In genomic region chr11:103665695-103666094, GRCm38 (mm10) we compare ENCODE assay signal across 23 mouse cellular contexts. TPM values are rescaled to one million over a fixed set of nuclear protein-coding genes. Genes with fewer than 3 reads are reported as not detected.
A peak's percentile ranks its signal among the peaks of the same experiment; 100 is the strongest.
DNase-seq lines count a peak whose midpoint lies in the region; ATAC-seq and TF ChIP-seq lines count a peak whose summit lies in the region.
"Had no signal": no experiment of that assay in that cellular context is flagged by ENCODE, and none has a peak within 500 bp of the region (broad histone marks: within the 10 kb centered on the region; RNA-seq: fewer than 3 reads in every experiment).

No protein-coding gene starts in this region.

- peaks cover 11% of the 10 kb centered on the region; the same call in 1 of the 2 replicates for H3K4me1 ChIP-seq in limb, embryonic 14.5 days (ENCODE audit: control insufficient read depth, insufficient read depth, low read length)
- peaks cover 25% of the 10 kb centered on the region for H3K4me1 ChIP-seq in limb, embryonic 10.5 days
- peaks cover 39% of the 10 kb centered on the region for H3K4me1 ChIP-seq in forebrain, embryonic 16.5 days (replicated peaks; ENCODE audit: control insufficient read depth, insufficient read depth, low read length)
- peaks cover 50% of the 10 kb centered on the region for H3K4me1 ChIP-seq in olfactory bulb, adult 2 months (ENCODE audit: control insufficient read depth, insufficient read depth, low read length)

- no peak overlapping the region for H3K4me3 ChIP-seq in limb, embryonic 14.5 days (replicated peaks; ENCODE audit: low read length)
- no peak overlapping the region for H3K4me3 ChIP-seq in limb, embryonic 10.5 days
- H3K4me3 ChIP-seq in forebrain, embryonic 16.5 days (replicated peaks; ENCODE audit: low read length): no peak overlapping the region
- peak overlapping the region; percentile 30 for H3K4me3 ChIP-seq in olfactory bulb, adult 2 months (ENCODE audit: insufficient read depth, low read depth, low read length)

- peak; percentile 32; the same call in 1 of the 2 replicates for ATAC-seq in frontal cortex, adult (ENCODE audit: low TSS enrichment)
- ATAC-seq in limb, embryonic 14.5 days (ENCODE audit: low FRiP score, low read depth): no peak
- peak; percentile 54 for ATAC-seq in forebrain, embryonic 16.5 days
- ATAC-seq: inflammation-experienced regulatory T-cells, adult 6 months had no signal

- no peak for DNase-seq in frontal cortex, postnatal 25 days (ENCODE audit: low spot score in 2 of 2)
- DNase-seq in limb, embryonic 14.5 days (ENCODE audit: low spot score): no peak
- DNase-seq in limb, embryonic 10.5 days (ENCODE audit: low spot score): no peak
- no peak for DNase-seq in heart, postnatal 36 days
- DNase-seq: B cell, adult 2 months; gastrocnemius, postnatal 25 days; kidney, adult 8-10 months; kidney, postnatal 25 days; lung, embryonic 14.5 days; thymus, adult 18-20 months had no signal

- 67% methylated on average over 1 of the region's 1 CpGs for WGBS in limb, embryonic 14.5 days
- 60% methylated on average over 1 of the region's 1 CpGs for WGBS in limb, embryonic 10.5 days
- 42% methylated on average over 1 of the region's 1 CpGs for WGBS in forebrain, embryonic 16.5 days
- WGBS in olfactory bulb, adult 2 months: 30% methylated on average over 1 of the region's 1 CpGs

- H3K27me3 ChIP-seq in limb, embryonic 14.5 days (ENCODE audit: control insufficient read depth, insufficient read depth, low read length): 0 out of 2 replicates have a peak, but pooled peaks cover 4% of the 10 kb centered on the region
- peaks cover 4% of the 10 kb centered on the region; the same call in 1 of the 2 replicates for H3K27me3 ChIP-seq in limb, embryonic 10.5 days (ENCODE audit: low read depth, poor library complexity, severe bottlenecking)
- no peaks in the 10 kb centered on the region; the same call in 1 of the 2 replicates for H3K27me3 ChIP-seq in forebrain, embryonic 16.5 days (replicated peaks; ENCODE audit: control insufficient read depth, insufficient read depth, low read length)

- H3K36me3 ChIP-seq in limb, embryonic 14.5 days (ENCODE audit: control insufficient read depth, insufficient read depth, low read length): no peaks in the 10 kb centered on the region
- no peaks in the 10 kb centered on the region for H3K36me3 ChIP-seq in limb, embryonic 10.5 days
- no peaks in the 10 kb centered on the region for H3K36me3 ChIP-seq in forebrain, embryonic 16.5 days (ENCODE audit: control insufficient read depth, insufficient read depth)

- no peak overlapping the region for H3K4me2 ChIP-seq in limb, embryonic 14.5 days (replicated peaks; ENCODE audit: low read depth, low read length, severe bottlenecking)
- peak overlapping the region; percentile 22 for H3K4me2 ChIP-seq in forebrain, embryonic 16.5 days (ENCODE audit: low read length)
- H3K4me2 ChIP-seq: liver, embryonic 11.5 days; lung, embryonic 14.5 days had no signal

- no peaks in the 10 kb centered on the region for H3K9me3 ChIP-seq in limb, embryonic 14.5 days (ENCODE audit: control insufficient read depth, low read length)
- no peaks in the 10 kb centered on the region for H3K9me3 ChIP-seq in limb, embryonic 10.5 days (replicated peaks)
- no peaks in the 10 kb centered on the region for H3K9me3 ChIP-seq in forebrain, embryonic 16.5 days (ENCODE audit: control insufficient read depth, low read length)

- TF ChIP-seq POLR2A in limb, embryonic 14.5 days (IDR thresholded peaks at IDR 0.05; ENCODE audit: borderline replicate concordance, extremely low read depth, insufficient read depth, insufficient read length): no peak
- no peak for TF ChIP-seq POLR2A in olfactory bulb, adult 2 months (IDR thresholded peaks at IDR 0.05; ENCODE audit: insufficient read depth, low read depth, low read length)

- intact Hi-C loops in heart, postnatal 36 days (cut with DNase I): no loop called here

- 0 out of 2 replicates have a peak overlapping the region, but pooled peaks have one; percentile 17 for H3K9ac ChIP-seq in limb, embryonic 14.5 days (ENCODE audit: low read depth, low read length, severe bottlenecking)
- no peak overlapping the region for H3K9ac ChIP-seq in forebrain, embryonic 16.5 days (replicated peaks; ENCODE audit: low read depth, low read length)
- H3K9ac ChIP-seq: lung, embryonic 14.5 days had no signal

- no peak for TF ChIP-seq CTCF in olfactory bulb, adult 2 months (IDR thresholded peaks at IDR 0.05; ENCODE audit: insufficient read depth, low read depth, low read length)

- no peak overlapping the region for H3K27ac ChIP-seq in limb, embryonic 14.5 days (replicated peaks; ENCODE audit: low read depth, low read length)
- no peak overlapping the region for H3K27ac ChIP-seq in limb, embryonic 10.5 days
- H3K27ac ChIP-seq in forebrain, embryonic 16.5 days (ENCODE audit: low read length): peak overlapping the region; percentile 49
- peak overlapping the region; percentile 99 for H3K27ac ChIP-seq in olfactory bulb, adult 2 months (ENCODE audit: insufficient read depth, low read depth, low read length)
- H3K27ac ChIP-seq: macrophage had no signal

RNA-seq across cellular contexts. Expression of gene Rprml, which starts 16.3 kb away (rescaled TPM):
- 0.11 and 0.20 TPM in 2 replicates for polyA plus RNA-seq in limb, embryonic 14.5 days (2012; rRNA removed)
- not detected in 2 replicates for polyA plus RNA-seq in limb, embryonic 14.5 days (2014; fragmentation: Nextera tagmentation; extraction: Ambion mirVana)
- polyA plus RNA-seq in limb, embryonic 10.5 days (2016; fragmentation: Nextera tagmentation; extraction: Ambion mirVana): 0.48 and 1.0 TPM in 2 replicates
- 10.3 and 16.3 TPM in 2 replicates for polyA plus RNA-seq in forebrain, embryonic 16.5 days (2015; fragmentation: Nextera tagmentation; extraction: Ambion mirVana)
- polyA plus RNA-seq in olfactory bulb, adult 2 months (2012; ENCODE audit: insufficient read depth, insufficient read length, low replicate concordance, missing spikeins): not detected in 2 replicates
- total RNA-seq in heart, postnatal 36 days (2021): not detected
- total RNA-seq: gastrocnemius, postnatal 25 days; monocyte, adult 5-6 weeks had no signal
- polyA plus RNA-seq: inflammation-experienced regulatory T-cells, adult 6 months; liver, embryonic 11.5 days; lung, embryonic 14.5 days; macrophage had no signal

RNA-seq across cellular contexts. Expression of gene Lyzl6, which starts 27.0 kb away (rescaled TPM):
- not detected in 2 replicates for polyA plus RNA-seq in limb, embryonic 14.5 days (2012; rRNA removed)
- polyA plus RNA-seq in limb, embryonic 14.5 days (2014; fragmentation: Nextera tagmentation; extraction: Ambion mirVana): not detected in 2 replicates
- polyA plus RNA-seq in limb, embryonic 10.5 days (2016; fragmentation: Nextera tagmentation; extraction: Ambion mirVana): not detected in 2 replicates
- polyA plus RNA-seq in forebrain, embryonic 16.5 days (2015; fragmentation: Nextera tagmentation; extraction: Ambion mirVana): not detected in 2 replicates
- not detected in 2 replicates for polyA plus RNA-seq in olfactory bulb, adult 2 months (2012; ENCODE audit: insufficient read depth, insufficient read length, low replicate concordance, missing spikeins)
- not detected for total RNA-seq in heart, postnatal 36 days (2021)
- total RNA-seq: adrenal gland, postnatal 25 days; gastrocnemius, postnatal 25 days; layer of hippocampus, postnatal 10 days; left cerebral cortex, postnatal 36 days; monocyte, adult 5-6 weeks had no signal
- polyA plus RNA-seq: frontal cortex, adult 2 months; heart, postnatal 0 days; inflammation-experienced regulatory T-cells, adult 6 months; liver, embryonic 11.5 days; lung, embryonic 14.5 days; macrophage; neural tube, embryonic 14.5 days had no signal

RNA-seq across cellular contexts. Expression of gene Gosr2, which starts 32.0 kb away (rescaled TPM):
- 104 and 111 TPM in 2 replicates for polyA plus RNA-seq in limb, embryonic 14.5 days (2012; rRNA removed)
- 106 and 107 TPM in 2 replicates for polyA plus RNA-seq in limb, embryonic 14.5 days (2014; fragmentation: Nextera tagmentation; extraction: Ambion mirVana)
- polyA plus RNA-seq in limb, embryonic 10.5 days (2016; fragmentation: Nextera tagmentation; extraction: Ambion mirVana): 94.5 and 108 TPM in 2 replicates
- 107 and 113 TPM in 2 replicates for polyA plus RNA-seq in forebrain, embryonic 16.5 days (2015; fragmentation: Nextera tagmentation; extraction: Ambion mirVana)
- polyA plus RNA-seq in olfactory bulb, adult 2 months (2012; ENCODE audit: insufficient read depth, insufficient read length, low replicate concordance, missing spikeins): not detected in 2 replicates
- total RNA-seq in heart, postnatal 36 days (2021): 10 to 100 TPM; 34.7 to 34.9 TPM

RNA-seq across cellular contexts. Expression of gene Gm884, which starts 44.8 kb away (rescaled TPM):
- polyA plus RNA-seq in limb, embryonic 14.5 days (2012; rRNA removed): not detected in 2 replicates
- not detected in 2 replicates for polyA plus RNA-seq in limb, embryonic 14.5 days (2014; fragmentation: Nextera tagmentation; extraction: Ambion mirVana)
- polyA plus RNA-seq in limb, embryonic 10.5 days (2016; fragmentation: Nextera tagmentation; extraction: Ambion mirVana): not detected in 2 replicates
- not detected in 2 replicates for polyA plus RNA-seq in forebrain, embryonic 16.5 days (2015; fragmentation: Nextera tagmentation; extraction: Ambion mirVana)
- not detected in 2 replicates for polyA plus RNA-seq in olfactory bulb, adult 2 months (2012; ENCODE audit: insufficient read depth, insufficient read length, low replicate concordance, missing spikeins)
- total RNA-seq in heart, postnatal 36 days (2021): not detected
- total RNA-seq: adrenal gland, postnatal 25 days; gastrocnemius, postnatal 25 days; layer of hippocampus, postnatal 10 days had no signal
- polyA plus RNA-seq: frontal cortex, adult 2 months; heart, postnatal 0 days; liver, embryonic 11.5 days; lung, embryonic 14.5 days; macrophage; neural tube, embryonic 14.5 days had no signal

Comparison
In these comparisons a context has a peak if more than half of its experiments do, and no peak if none do; other contexts are left out.
1. H3K27ac ChIP-seq: peak in forebrain, embryonic 16.5 days (single experiment) and olfactory bulb, adult 2 months (single experiment); none in limb, embryonic 14.5 days (single experiment) and limb, embryonic 10.5 days (single experiment).